26 mouse cellular contexts compared by ENCODE assay signal in genomic region chr1:92776353-92776752, GRCm38 (mm10). TPM values are rescaled to one million over a fixed set of nuclear protein-coding genes. Genes with fewer than 3 reads are reported as not detected.
DNase-seq lines count a peak whose midpoint lies in the region; ATAC-seq lines count a peak whose summit lies in the region.
"Had no signal": no experiment of that assay in that cellular context is flagged by ENCODE, and none has a peak within 500 bp of the region (broad histone marks: within the 10 kb centered on the region; RNA-seq: fewer than 3 reads in every experiment).

No protein-coding gene starts in this region.

- H3K36me3 ChIP-seq in limb, embryonic 13.5 days: no peaks in the 10 kb centered on the region
- no peaks in the 10 kb centered on the region for H3K36me3 ChIP-seq in limb, embryonic 10.5 days
- no peaks in the 10 kb centered on the region for H3K36me3 ChIP-seq in embryonic facial prominence, embryonic 10.5 days (replicated peaks)
- H3K36me3 ChIP-seq: embryonic facial prominence, embryonic 13.5 days; embryonic facial prominence, embryonic 15.5 days; forebrain, embryonic 10.5 days; forebrain, embryonic 12.5 days; G1E had no signal

- H3K9ac ChIP-seq in limb, embryonic 13.5 days: no peak overlapping the region
- H3K9ac ChIP-seq: embryonic facial prominence, embryonic 13.5 days; embryonic facial prominence, embryonic 15.5 days; forebrain, embryonic 12.5 days had no signal

- peaks cover 39% of the 10 kb centered on the region for H3K4me1 ChIP-seq in limb, embryonic 13.5 days
- H3K4me1 ChIP-seq in limb, embryonic 10.5 days: peaks cover 44% of the 10 kb centered on the region
- H3K4me1 ChIP-seq in embryonic facial prominence, embryonic 10.5 days: peaks cover 47% of the 10 kb centered on the region

- H3K4me3 ChIP-seq in limb, embryonic 13.5 days: no peak overlapping the region
- H3K4me3 ChIP-seq in limb, embryonic 10.5 days: no peak overlapping the region
- H3K4me3 ChIP-seq in embryonic facial prominence, embryonic 10.5 days: no peak overlapping the region
- H3K4me3 ChIP-seq: embryonic facial prominence, embryonic 13.5 days; embryonic facial prominence, embryonic 15.5 days; erythroblast, embryonic 14.5 days; forebrain, embryonic 10.5 days; forebrain, embryonic 12.5 days had no signal

- H3K27me3 ChIP-seq in limb, embryonic 13.5 days: peaks cover 15% of the 10 kb centered on the region
- H3K27me3 ChIP-seq in limb, embryonic 10.5 days (ENCODE audit: low read depth, poor library complexity, severe bottlenecking): no peaks in the 10 kb centered on the region
- no peaks in the 10 kb centered on the region for H3K27me3 ChIP-seq in embryonic facial prominence, embryonic 10.5 days (replicated peaks; ENCODE audit: low read depth, poor library complexity, severe bottlenecking)
- H3K27me3 ChIP-seq: forebrain, embryonic 12.5 days; Patski had no signal

- H3K9me3 ChIP-seq in limb, embryonic 13.5 days: no peaks in the 10 kb centered on the region
- no peaks in the 10 kb centered on the region for H3K9me3 ChIP-seq in limb, embryonic 10.5 days (replicated peaks)
- no peaks in the 10 kb centered on the region for H3K9me3 ChIP-seq in embryonic facial prominence, embryonic 10.5 days
- H3K9me3 ChIP-seq: embryonic facial prominence, embryonic 13.5 days; embryonic facial prominence, embryonic 15.5 days; forebrain, embryonic 10.5 days; forebrain, embryonic 12.5 days; G1E had no signal

- H3K4me2 ChIP-seq in limb, embryonic 13.5 days (replicated peaks): no peak overlapping the region
- H3K4me2 ChIP-seq: embryonic facial prominence, embryonic 13.5 days; embryonic facial prominence, embryonic 15.5 days; forebrain, embryonic 12.5 days had no signal

- H3K27ac ChIP-seq in limb, embryonic 13.5 days: no peak overlapping the region
- H3K27ac ChIP-seq in limb, embryonic 10.5 days: no peak overlapping the region
- H3K27ac ChIP-seq in embryonic facial prominence, embryonic 10.5 days (replicated peaks): 0 out of 2 replicates have a peak overlapping the region, but pooled peaks have one; percentile 27
- H3K27ac ChIP-seq: embryonic facial prominence, embryonic 13.5 days; embryonic facial prominence, embryonic 15.5 days; forebrain, embryonic 10.5 days; forebrain, embryonic 12.5 days had no signal

- WGBS in limb, embryonic 13.5 days: 85% methylated on average over 4 of the region's 4 CpGs
- 91% methylated on average over 4 of the region's 4 CpGs for WGBS in limb, embryonic 10.5 days
- WGBS in embryonic facial prominence, embryonic 10.5 days: 90% methylated on average over 4 of the region's 4 CpGs

- ATAC-seq in limb, embryonic 13.5 days (ENCODE audit: low FRiP score, low read depth): 0 out of 2 replicates have a peak, but pooled peaks have one; percentile 7
- ATAC-seq in monocyte, adult 5-6 weeks (replicated peaks; ENCODE audit: insufficient number of reproducible peaks, low FRiP score, low TSS enrichment, poor library complexity, severe bottlenecking): 0 out of 2 replicates have a peak, but pooled peaks have one; percentile 7
- ATAC-seq: activated CD4-positive, CD25-positive, alpha-beta regulatory T cell, adult 4 months; CD4-positive, CD25-positive, alpha-beta regulatory T cell, adult 4 months; forebrain, embryonic 14.5 days; forebrain, embryonic 16.5 days; Patski had no signal

- no peak for DNase-seq in limb, embryonic 10.5 days (ENCODE audit: low spot score)
- no peak for DNase-seq in embryonic facial prominence, embryonic 10.5 days (ENCODE audit: low spot score)
- no peak for DNase-seq in gastrocnemius, adult 18-20 months (ENCODE audit: low spot score)
- no peak for DNase-seq in cerebellum, adult 9-11 months
- DNase-seq in embryo, embryonic 10.5 days (ENCODE audit: low spot score): no peak
- DNase-seq: adrenal gland, adult 8-10 months; adrenal gland, postnatal 14 days; adrenal gland, postnatal 36 days; cerebellum, adult 11-12 months; cerebellum, adult 2 months; cerebellum, adult 9-10 months; cerebellum, postnatal 14 days; cerebellum, postnatal 36 days had no signal

RNA-seq across cellular contexts. Expression of gene Gpc1, which starts 55.1 kb away (rescaled TPM):
- 67.7 and 71.4 TPM in 2 replicates for polyA plus RNA-seq in limb, embryonic 13.5 days (2015; fragmentation: Nextera tagmentation; extraction: Ambion mirVana)
- 82.0 and 87.4 TPM in 2 replicates for polyA plus RNA-seq in limb, embryonic 10.5 days (2016; fragmentation: Nextera tagmentation; extraction: Ambion mirVana)
- polyA plus RNA-seq in embryonic facial prominence, embryonic 10.5 days (2016; fragmentation: Nextera tagmentation; extraction: Ambion mirVana): 84.1 and 89.0 TPM in 2 replicates
- total RNA-seq in monocyte, adult 5-6 weeks (2017): 24.0 to 67.4 TPM (median 25.2 TPM) in 3 replicates
- 100 to 1,000 TPM; 223 to 227 TPM for total RNA-seq in gastrocnemius, adult 18-20 months (2021)
- polyA plus RNA-seq: G1E had no signal
